Mouse (Mus musculus): ENCODE data around the gene Npr1. TPM values are rescaled to one million over a fixed set of nuclear protein-coding genes. Genes with fewer than 3 reads are reported as not detected.
A peak's percentile ranks its signal among the peaks of the same experiment; 100 is the strongest.

The Npr1 gene
- polyA plus RNA-seq, 1 experiment: 16.1 TPM

- WGBS: 86% methylated on average over 3 of the region's 3 CpGs
- no peak for DNase-seq (ENCODE audit: low read depth in 1 of 2, low spot score in 2 of 2)
- Histone ChIP-seq H3K27me3 (ENCODE audit: control insufficient read depth, insufficient read depth, low read length) (no peaks in the 10 kb centered on the region), H3K4me3 (ENCODE audit: extremely low read depth, insufficient read depth, insufficient read length) (no peak overlapping the region), H3K4me1 (ENCODE audit: control insufficient read depth, insufficient read depth, insufficient read length) (no peaks in the 10 kb centered on the region), H3K27ac (ENCODE audit: insufficient read depth, low read length) (no peak overlapping the region), H3K36me3 (ENCODE audit: control insufficient read depth, insufficient read depth, low read length) (no peaks in the 10 kb centered on the region)
- TF ChIP-seq CTCF (IDR thresholded peaks at IDR 0.05; ENCODE audit: extremely low read depth, insufficient read depth, insufficient read length, insufficient replicate concordance) (no peak), POLR2A (IDR thresholded peaks at IDR 0.05; ENCODE audit: low read depth, low read length) (no peak)
Observed at GRCm38 (mm10) chr3:90443977-90444376, 21.7 kb downstream of the Npr1 start.

- Histone ChIP-seq H3K27me3 (ENCODE audit: control insufficient read depth, insufficient read depth, low read length) (no peaks in the 10 kb centered on the region), H3K4me3 (ENCODE audit: extremely low read depth, insufficient read depth, insufficient read length) (no peak overlapping the region), H3K4me1 (ENCODE audit: control insufficient read depth, insufficient read depth, insufficient read length) (no peaks in the 10 kb centered on the region), H3K27ac (ENCODE audit: insufficient read depth, low read length) (no peak overlapping the region), H3K36me3 (ENCODE audit: control insufficient read depth, insufficient read depth, low read length) (no peaks in the 10 kb centered on the region)
- TF ChIP-seq CTCF (IDR thresholded peaks at IDR 0.05; ENCODE audit: extremely low read depth, insufficient read depth, insufficient read length, insufficient replicate concordance) (no peak), POLR2A (IDR thresholded peaks at IDR 0.05; ENCODE audit: low read depth, low read length) (no peak)
- DNase-seq (ENCODE audit: low read depth in 1 of 2, low spot score in 2 of 2): no peak
- WGBS: 93% methylated on average over 2 of the region's 2 CpGs
Observed at GRCm38 (mm10) chr3:90440756-90441155, 24.9 kb downstream of the Npr1 start.

DNA sequence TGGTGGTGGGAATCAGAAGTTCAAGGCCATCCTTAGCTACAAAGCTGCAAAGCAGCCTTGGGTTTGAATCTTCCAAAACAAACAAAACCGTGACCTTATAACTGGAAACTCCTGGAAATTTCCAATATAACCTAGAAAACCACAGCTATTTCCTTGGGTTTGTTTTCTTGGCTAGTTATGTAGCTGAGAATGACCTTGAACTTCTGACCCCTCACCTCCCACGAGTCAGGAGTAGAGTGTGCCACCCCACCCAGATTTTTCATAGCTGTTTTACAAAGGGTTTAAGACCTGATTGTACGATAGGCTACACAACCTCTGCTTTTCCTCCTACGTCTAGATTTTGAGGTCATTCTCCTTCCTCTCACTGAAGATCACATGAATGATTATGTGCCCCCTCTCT, 28.5 kb downstream of the Npr1 start:
- Histone ChIP-seq H3K27me3 (ENCODE audit: control insufficient read depth, insufficient read depth, low read length) (no peaks in the 10 kb centered on the region), H3K4me1 (ENCODE audit: control insufficient read depth, insufficient read depth, insufficient read length) (no peaks in the 10 kb centered on the region), H3K36me3 (ENCODE audit: control insufficient read depth, insufficient read depth, low read length) (no peaks in the 10 kb centered on the region), H3K27ac (ENCODE audit: insufficient read depth, low read length) (no peak overlapping the region), H3K4me3 (ENCODE audit: extremely low read depth, insufficient read depth, insufficient read length) (no peak overlapping the region)
- WGBS: 68% methylated on average over 4 of the region's 4 CpGs
- TF ChIP-seq CTCF (IDR thresholded peaks at IDR 0.05; ENCODE audit: extremely low read depth, insufficient read depth, insufficient read length, insufficient replicate concordance): no peak
- no peak for TF ChIP-seq POLR2A (IDR thresholded peaks at IDR 0.05; ENCODE audit: low read depth, low read length)
- no peak for DNase-seq (ENCODE audit: low read depth in 1 of 2, low spot score in 2 of 2)

DNA sequence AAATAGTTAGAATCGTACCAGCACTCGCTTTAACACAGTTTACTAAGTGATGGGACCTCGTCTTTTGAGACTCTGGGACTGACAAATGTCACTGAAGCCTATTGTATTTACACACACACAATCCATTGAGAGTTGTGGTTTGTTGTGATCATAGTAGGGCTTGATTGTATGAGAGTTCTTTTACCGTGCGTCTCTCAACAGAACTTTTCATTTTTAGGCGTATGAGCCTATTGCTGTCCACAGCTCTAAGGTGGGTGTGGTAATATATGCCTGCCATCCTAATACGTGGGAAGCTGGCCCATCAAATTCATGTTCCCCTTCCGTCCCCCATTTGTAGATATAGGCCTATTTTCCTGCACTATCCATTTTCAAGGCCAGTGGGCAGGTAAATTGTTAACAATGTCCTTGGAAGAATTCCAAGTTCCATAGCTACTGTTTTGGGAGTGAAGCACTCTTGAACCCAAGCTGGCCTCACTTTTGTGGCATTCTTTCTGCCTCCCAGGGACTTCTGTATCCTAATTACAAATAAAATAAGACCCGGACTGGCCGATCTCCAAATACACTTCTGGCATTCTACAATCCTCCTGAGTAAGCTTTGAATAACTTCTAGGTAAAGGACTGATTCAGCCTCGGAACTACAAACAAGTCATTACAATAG, 31.5 kb downstream of the Npr1 start:
- Histone ChIP-seq H3K36me3 (ENCODE audit: control insufficient read depth, insufficient read depth, low read length) (no peaks in the 10 kb centered on the region), H3K4me3 (ENCODE audit: extremely low read depth, insufficient read depth, insufficient read length) (peak overlapping the region; percentile 70; the same call in 1 of the 2 replicates), H3K27ac (ENCODE audit: insufficient read depth, low read length) (no peak overlapping the region), H3K4me1 (ENCODE audit: control insufficient read depth, insufficient read depth, insufficient read length) (no peaks in the 10 kb centered on the region), H3K27me3 (ENCODE audit: control insufficient read depth, insufficient read depth, low read length) (no peaks in the 10 kb centered on the region)
- 56% methylated on average over 11 of the region's 11 CpGs for WGBS
- no peak for TF ChIP-seq POLR2A (IDR thresholded peaks at IDR 0.05; ENCODE audit: low read depth, low read length)
- no peak for TF ChIP-seq CTCF (IDR thresholded peaks at IDR 0.05; ENCODE audit: extremely low read depth, insufficient read depth, insufficient read length, insufficient replicate concordance)
- DNase-seq (ENCODE audit: low read depth in 1 of 2, low spot score in 2 of 2): no peak

GRCm38 (mm10) chr3:90433381-90434020, 32.2 kb downstream of the Npr1 start, which contains the start of gene Ints3:
Gene Ints3 (minus strand): TSS chr3:90433622.
- WGBS: under 1% methylated on average over 51 of the region's 52 CpGs
- no peaks in the 10 kb centered on the region for H3K4me1 ChIP-seq (ENCODE audit: control insufficient read depth, insufficient read depth, insufficient read length)
- peak; percentile 97 to 100 for DNase-seq (ENCODE audit: low read depth in 1 of 2, low spot score in 2 of 2)
- H3K27me3 ChIP-seq (ENCODE audit: control insufficient read depth, insufficient read depth, low read length): no peaks in the 10 kb centered on the region
- H3K36me3 ChIP-seq (ENCODE audit: control insufficient read depth, insufficient read depth, low read length): no peaks in the 10 kb centered on the region
- H3K27ac ChIP-seq (ENCODE audit: insufficient read depth, low read length): peak within 1 kb of the TSS; percentile 94
- peak within 1 kb of the TSS; percentile 70 for H3K4me3 ChIP-seq (ENCODE audit: extremely low read depth, insufficient read depth, insufficient read length)
- TF ChIP-seq CTCF (IDR thresholded peaks at IDR 0.05; ENCODE audit: extremely low read depth, insufficient read depth, insufficient read length, insufficient replicate concordance): no peak
- TF ChIP-seq POLR2A (IDR thresholded peaks at IDR 0.05; ENCODE audit: low read depth, low read length): peak; percentile 94

DNA sequence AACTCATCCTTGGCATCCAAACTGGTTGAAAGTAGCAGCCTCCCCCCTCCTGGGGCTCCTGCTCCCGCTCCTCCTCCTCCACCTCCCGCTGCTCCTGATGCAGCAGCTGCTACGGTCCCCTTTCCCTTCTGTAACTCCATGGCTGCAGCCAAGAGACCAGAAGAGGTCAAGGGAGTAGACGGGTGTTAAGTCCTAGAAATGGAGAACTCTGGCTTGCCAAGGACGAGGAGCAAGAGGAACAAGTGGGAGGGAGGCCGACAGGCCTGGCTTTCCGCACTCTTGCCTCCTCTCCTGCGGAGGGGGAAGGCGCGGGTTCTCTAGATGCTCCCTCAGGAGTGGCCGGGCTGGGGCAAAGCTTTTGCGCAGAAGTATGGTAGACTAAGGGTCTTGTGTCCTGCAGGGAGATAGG, 32.9 kb downstream of the Npr1 start:
- no peaks in the 10 kb centered on the region for H3K4me1 ChIP-seq (ENCODE audit: control insufficient read depth, insufficient read depth, insufficient read length)
- WGBS: under 1% methylated on average over 12 of the region's 12 CpGs
- H3K4me3 ChIP-seq (ENCODE audit: extremely low read depth, insufficient read depth, insufficient read length): peak overlapping the region; percentile 70
- no peaks in the 10 kb centered on the region for H3K36me3 ChIP-seq (ENCODE audit: control insufficient read depth, insufficient read depth, low read length)
- TF ChIP-seq POLR2A (IDR thresholded peaks at IDR 0.05; ENCODE audit: low read depth, low read length): no peak
- H3K27me3 ChIP-seq (ENCODE audit: control insufficient read depth, insufficient read depth, low read length): no peaks in the 10 kb centered on the region
- peak overlapping the region; percentile 94 for H3K27ac ChIP-seq (ENCODE audit: insufficient read depth, low read length)
- DNase-seq (ENCODE audit: low read depth in 1 of 2, low spot score in 2 of 2): no peak

- Histone ChIP-seq H3K36me3 (ENCODE audit: control insufficient read depth, insufficient read depth, low read length) (no peaks in the 10 kb centered on the region), H3K4me3 (ENCODE audit: extremely low read depth, insufficient read depth, insufficient read length) (peak overlapping the region; percentile 70; the same call in 1 of the 2 replicates), H3K27me3 (ENCODE audit: control insufficient read depth, insufficient read depth, low read length) (no peaks in the 10 kb centered on the region), H3K4me1 (ENCODE audit: control insufficient read depth, insufficient read depth, insufficient read length) (no peaks in the 10 kb centered on the region), H3K27ac (ENCODE audit: insufficient read depth, low read length) (no peak overlapping the region)
- TF ChIP-seq POLR2A (IDR thresholded peaks at IDR 0.05; ENCODE audit: low read depth, low read length) (no peak), CTCF (IDR thresholded peaks at IDR 0.05; ENCODE audit: extremely low read depth, insufficient read depth, insufficient read length, insufficient replicate concordance) (no peak)
- WGBS: 17% methylated on average over 2 of the region's 2 CpGs
- no peak for DNase-seq (ENCODE audit: low read depth in 1 of 2, low spot score in 2 of 2)
Observed at GRCm38 (mm10) chr3:90432348-90432747, 33.3 kb downstream of the Npr1 start.

All from spleen, adult 2 months (tissue).